Mouse (Mus musculus): ENCODE measurements around the gene Klf5.

DNA sequence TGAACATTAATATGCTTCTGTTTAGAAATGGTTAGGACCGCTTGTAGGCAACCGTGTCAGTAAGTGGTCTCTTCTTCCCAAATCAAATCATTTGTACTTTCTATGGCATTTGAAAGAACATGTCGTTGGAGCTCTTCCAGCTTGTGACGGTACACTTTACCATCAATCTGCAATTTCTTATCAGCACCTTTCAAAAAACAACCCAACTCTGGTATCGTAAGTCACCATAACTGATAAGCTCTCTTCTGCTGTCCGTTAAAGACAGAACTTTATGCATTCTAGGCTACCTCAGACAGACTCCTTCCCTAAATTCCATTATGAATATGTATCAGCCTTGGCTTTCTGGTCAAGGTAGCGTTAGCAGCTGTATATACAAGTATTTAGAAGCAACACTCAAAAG, 7.9 kb downstream of the Klf5 start:
- no peak for TF ChIP-seq CTCF (IDR thresholded peaks at IDR 0.05 in 2 of 3, conservative IDR thresholded peaks at IDR 0.05 in 1 of 3; ENCODE audit: control insufficient read depth in 1 of 3, insufficient read depth in 1 of 3, low read depth in 2 of 3, low read length in 3 of 3, poor library complexity in 1 of 3, severe bottlenecking in 1 of 3)
- peak; percentile 42 to 64; a peak in 2 of 4 replicates for TF ChIP-seq EP300 (IDR thresholded peaks at IDR 0.05; ENCODE audit: low read depth in 1 of 2, low read length in 2 of 2)
- TF ChIP-seq RAD21 (IDR thresholded peaks at IDR 0.05; ENCODE audit: low read depth, low read length): no peak

All from MEL (cell line).